Mouse (Mus musculus): ENCODE results near the gene Sco1.

Sco1 gene

DNA sequence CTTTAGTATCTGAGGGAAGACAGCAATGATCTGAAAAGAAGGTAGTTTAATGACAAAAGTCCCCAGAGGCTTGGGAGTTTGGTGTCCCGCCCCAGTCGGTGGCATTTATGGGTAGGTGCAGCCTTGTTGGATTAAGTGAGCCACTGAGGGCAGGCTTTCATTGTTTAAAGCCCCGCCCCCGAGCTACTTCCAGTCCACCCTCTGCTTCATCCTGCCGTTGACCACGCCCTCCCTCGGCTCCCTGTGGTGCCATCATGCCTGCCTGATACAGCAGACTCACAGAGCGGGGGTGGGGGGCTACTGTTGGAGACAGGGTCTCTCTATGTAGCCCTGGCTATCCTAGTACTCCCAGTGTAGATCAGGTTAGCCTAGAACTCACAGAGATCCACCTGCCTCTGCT, 9.5 kb upstream of the Sco1 start:
- no peak for DNase-seq (ENCODE audit: low spot score in 2 of 2)

DNA sequence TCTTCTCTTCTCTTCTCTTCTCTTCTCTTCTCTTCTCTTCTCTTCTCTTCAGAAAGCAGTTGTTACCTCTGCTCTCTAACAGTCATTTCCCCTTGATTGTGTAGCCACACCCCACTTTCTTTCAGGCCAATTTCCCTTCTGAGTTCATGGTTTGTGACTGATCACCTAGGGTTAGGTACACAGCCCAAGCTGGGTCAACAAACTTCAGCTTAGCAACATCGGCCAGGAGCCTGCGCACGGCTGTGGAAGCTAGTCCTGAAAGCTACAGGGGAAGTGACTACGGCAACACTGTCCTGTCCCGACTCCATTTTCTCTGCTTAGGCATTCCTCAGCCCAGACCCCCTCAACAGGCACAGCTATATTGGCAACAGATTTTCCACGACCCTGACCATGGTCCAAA, 7.5 kb upstream of the Sco1 start:
- no peak for DNase-seq (ENCODE audit: low spot score in 2 of 2)

DNA sequence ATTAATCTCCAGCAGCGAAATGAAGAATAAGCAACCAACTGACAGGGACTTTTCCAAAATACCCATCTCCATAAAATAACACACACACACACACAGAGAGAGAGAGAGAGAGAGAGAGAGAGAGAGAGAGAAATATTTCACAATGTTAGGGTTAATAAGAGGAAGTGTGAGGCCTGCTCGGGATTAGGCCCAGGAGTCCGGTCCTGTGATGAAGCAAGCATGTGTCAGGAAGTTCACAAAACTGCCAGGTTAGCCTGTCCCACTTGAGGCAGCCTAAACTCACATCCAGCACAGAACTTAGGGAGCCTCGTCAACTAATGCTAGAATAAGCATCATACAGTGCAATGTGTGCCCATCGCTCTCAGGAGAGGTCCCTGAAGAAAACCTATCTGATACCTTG, 5.3 kb upstream of the Sco1 start:
- no peak for DNase-seq (ENCODE audit: low spot score in 2 of 2)

DNA sequence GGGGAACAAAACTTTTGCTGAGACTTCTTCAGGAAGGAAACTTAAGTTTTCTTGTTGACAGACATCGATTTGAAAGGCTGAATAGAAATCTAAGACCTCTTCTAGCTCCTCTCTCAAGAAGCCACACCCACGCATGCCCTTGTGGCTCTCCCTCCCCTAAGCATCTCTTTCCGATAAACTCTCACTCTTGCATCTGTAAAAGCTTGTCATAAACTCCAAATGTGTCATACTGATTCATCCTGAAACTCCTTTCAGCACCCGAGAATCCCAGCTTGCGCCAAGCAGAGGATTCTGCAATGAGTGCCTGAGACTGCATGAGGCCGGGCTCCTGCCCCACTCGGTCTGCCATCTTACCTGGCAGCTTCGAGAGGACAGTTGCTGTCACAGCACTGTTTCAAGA, 4.0 kb upstream of the Sco1 start:
- no peak for DNase-seq (ENCODE audit: low spot score in 2 of 2)

DNA sequence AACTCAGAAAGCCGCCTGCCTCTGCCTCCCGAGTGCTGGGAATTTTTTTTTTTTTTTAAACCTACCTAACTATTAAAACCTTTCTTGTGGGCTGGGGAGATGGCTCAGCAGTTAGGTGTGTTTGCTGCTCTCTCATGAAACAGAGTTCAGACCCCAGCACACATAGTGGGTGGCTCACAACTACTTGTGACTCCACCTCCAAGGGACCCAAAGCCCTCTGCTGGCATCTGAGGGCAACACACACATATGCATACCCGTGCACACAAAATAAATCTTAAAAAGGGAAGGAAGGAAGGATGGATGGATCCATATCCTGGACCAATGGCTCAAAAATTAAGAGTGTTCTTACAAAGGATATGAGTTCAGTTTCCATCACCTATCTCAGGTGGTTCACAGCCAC, 3.2 kb upstream of the Sco1 start:
- no peak for DNase-seq (ENCODE audit: low spot score in 2 of 2)

DNA sequence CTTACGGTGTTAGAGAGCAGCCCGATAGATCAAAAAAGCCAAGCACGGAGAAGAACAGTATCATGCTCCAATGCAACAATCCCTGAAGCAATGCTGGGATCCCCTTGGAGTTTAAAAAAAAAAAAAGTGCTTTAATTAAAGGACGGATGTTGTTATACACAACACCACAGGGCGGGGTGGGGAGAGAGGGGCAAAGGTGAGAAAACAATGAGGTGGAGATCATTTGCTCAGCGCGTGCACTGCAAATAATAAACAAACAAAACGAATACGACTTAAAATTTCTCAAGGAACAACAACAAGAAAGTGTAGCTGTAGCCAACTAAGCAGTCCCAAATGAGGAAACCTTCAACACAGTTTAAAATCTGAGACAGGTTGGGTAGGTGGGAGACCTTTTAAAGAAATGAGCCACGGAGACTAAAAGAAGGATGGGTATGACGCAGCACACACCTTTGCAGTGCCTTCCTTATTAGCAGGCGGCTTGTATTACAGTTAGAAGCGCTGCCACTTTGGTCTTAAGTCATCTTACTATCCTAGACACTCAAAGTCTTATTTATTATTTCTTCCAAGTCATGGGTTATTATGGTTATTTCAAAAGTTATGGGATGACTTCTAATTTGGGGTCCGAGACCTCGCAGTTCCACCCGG, 672 bp upstream of the Sco1 start:
- DNase-seq (ENCODE audit: low spot score in 2 of 2) = no peak

DNA sequence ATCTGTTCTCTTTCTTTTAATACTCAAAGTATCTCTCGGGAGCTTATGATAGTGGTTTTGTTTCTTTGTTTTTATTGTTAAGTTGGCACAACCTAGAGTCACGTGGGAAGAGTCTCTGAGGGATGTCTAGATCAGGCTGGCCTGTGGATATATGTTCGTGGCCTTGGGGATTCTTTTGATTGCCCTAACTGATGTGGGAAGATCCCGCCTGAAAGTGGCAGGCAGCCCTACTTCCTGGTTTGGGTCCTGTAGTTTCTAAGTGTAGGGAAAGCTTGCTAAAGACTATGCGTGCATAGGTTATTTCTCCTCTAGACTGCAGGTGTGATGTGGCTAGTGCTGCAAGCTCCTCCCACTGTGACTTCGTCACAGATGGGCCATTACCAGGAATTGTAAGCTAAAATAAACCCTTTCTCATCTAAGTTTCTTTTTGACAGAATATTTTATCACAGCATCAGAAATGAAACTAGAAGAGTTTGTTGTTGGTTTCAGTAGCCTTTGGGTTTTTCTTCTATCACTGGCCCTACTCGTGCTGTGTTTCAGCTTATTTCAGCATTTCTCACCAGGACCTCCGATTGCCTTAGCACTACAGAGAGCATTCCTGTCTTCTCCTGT, 2.4 kb downstream of the Sco1 start:
- no peak for DNase-seq (ENCODE audit: low spot score in 2 of 2)

DNA sequence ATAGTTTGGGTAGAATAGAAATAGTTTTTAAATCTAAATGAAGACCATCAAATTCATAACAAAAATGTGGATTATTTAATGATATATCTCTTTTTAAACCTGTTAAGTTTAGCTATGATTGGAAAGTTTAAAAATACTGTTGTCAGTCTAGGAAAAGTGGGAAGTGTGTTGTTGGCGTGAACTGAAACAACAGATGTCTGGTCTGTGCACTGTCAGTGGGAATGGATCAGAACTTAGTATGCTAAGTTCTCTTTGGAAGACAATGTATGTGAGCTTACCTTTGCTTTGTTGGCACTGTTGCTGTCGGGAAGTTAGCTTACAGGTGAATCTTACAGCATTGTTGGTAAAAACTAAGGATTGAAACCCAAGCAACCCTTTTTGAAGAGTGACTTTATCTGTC, 8.8 kb downstream of the Sco1 start:
- DNase-seq (ENCODE audit: low spot score in 2 of 2) = no peak

DNA sequence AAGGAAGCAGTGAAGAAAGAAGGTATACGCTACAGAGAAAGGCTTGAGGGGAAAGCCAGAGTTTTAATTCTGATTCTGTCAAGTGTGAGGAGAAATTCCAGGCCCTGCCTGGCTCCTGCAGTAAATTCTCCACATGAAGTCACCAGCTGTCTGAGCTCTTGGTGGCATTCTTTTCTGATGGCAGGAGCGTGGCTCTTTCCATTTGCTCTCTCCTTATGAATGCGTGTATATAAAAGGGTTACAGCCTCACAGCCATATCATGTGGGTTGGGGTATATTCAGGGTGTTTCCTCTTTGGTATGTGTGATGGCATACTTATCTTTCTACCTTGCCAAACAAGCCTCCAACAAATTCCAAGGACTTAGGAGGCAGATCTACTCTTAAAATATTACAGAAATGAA, 10.3 kb downstream of the Sco1 start:
- DNase-seq (ENCODE audit: low spot score in 2 of 2) = peak in 1 of 2 experiments; percentile 12

DNA sequence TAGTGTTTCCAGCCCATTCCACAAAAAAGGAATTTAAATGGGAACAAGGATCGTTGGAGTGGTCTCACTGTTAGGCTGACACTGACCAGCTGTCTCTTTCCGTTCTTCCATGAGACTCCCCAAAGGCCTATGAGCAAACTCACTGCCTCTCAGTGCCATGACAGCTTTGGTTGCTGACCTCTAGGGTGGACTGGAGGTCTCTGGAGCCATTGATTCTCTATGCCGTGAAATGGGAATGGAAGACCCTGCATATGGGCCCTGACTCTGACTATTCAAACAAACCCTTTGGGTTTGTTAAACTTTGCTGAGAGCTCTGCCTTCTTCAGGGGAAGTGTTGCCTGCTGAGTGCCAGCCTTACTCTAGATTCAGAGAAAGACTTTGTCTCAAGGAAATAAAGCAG, 15.3 kb downstream of the Sco1 start:
- DNase-seq (ENCODE audit: low spot score in 2 of 2) = no peak

DNA sequence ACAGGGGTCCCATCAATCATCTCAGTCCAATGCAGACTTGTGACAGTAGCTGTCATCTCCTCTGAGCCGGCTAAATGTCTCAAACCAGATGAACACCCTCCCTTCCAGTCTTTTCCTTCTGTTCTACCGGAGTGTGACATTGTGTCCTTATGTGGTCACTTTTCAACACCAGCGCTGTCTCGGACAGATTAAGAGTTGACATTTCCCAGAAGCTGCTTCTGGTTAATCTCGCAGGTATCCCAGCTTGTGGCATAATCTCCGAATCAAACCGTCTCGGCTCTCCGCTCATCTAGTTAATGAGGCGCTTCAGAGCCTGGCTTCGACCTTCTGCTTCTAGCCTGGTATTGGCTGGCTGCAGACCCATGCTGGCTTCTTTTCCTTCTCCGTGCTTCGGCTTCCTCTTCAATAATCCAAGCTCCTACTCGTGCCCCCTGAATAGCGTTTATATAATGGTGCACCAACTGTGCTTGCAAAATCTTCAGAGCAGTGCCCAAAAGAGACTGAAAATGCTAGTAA, 20.2 kb downstream of the Sco1 start:
- DNase-seq (ENCODE audit: low spot score in 2 of 2) = no peak

DNA sequence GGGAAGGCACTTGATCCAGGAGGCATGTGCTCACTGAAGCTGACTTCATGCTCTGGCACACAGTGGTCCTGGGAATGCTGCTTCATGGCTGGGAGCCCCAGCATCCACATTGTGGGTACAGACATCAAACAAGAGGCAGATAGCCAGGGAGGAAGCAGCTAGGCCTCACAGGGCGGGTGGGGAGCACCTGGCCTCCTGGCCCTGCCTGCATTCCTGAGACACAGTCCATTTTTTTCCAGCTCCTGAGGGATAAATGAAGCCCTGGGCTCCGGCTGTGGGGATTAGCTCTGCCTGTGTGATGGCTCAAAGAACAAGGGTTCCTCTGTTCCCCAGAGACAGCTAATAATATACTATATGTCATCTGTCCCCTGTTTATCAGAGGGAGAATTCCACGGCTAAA, 22.6 kb downstream of the Sco1 start:
- DNase-seq (ENCODE audit: low spot score in 2 of 2) = no peak

DNA sequence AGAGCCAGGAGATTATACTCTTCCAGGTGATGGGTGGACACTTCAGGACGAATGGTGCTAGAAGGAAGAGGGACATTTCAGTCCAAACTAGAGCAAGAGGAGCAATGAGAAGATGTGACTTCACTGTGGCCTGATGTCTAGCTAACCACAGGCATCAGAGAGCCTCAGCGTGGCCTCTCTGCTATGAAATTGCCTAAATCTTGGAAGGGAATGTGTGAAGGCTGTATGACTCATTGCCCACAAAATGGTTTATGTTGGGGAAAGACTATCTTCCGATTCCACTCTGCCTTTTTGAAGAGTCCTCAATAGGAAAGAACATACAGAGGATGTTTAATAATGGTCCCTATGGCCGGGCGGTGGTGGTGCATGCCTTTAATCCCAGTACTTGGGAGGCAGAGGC, 24.3 kb downstream of the Sco1 start:
- DNase-seq (ENCODE audit: low spot score in 2 of 2) = no peak

DNA sequence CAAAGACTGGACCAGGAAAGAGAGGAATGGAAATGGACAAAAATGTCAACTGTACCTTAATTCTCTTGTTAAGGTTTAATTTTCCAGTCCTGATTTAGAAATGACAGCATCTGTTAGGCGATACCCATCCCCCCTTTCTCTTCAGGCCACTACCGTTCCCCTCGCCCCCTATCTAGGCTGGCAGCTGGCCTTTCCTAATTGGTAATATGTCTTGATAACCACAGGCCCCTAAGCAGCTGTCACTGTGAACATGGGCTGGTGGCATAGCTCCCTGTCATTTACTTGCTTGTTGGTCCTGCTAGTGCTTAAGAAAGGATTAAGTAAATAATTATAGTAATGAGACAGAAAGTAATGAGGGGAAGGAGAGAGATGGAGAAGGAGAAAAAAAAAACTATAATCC, 25.0 kb downstream of the Sco1 start:
- no peak for DNase-seq (ENCODE audit: low spot score in 2 of 2)

DNA sequence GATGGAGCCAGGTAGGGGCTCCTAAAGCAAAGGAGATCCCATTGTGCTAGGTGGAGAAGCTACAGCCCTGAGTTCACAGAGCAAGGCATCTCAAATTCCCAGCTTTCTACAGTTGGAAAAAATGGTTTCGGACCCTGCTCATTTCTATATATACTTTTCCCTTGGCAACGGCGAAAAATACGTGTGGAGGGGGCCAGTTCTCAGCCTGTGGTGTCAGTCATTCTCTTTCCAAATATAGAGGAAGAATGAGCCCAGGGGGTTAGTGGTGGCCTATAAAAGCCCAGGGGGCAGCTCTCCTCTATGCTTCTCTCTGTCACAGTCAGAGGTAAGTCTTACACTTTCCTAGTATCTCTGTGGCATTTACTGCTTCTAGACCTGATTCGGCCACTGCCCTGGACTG, 25.5 kb downstream of the Sco1 start, which contains the start of gene Myh3:
Myh3 (plus strand) TSS at position 301 of the 400 bp plus-strand sequence.
- DNase-seq (ENCODE audit: low spot score in 2 of 2) = no peak

DNA sequence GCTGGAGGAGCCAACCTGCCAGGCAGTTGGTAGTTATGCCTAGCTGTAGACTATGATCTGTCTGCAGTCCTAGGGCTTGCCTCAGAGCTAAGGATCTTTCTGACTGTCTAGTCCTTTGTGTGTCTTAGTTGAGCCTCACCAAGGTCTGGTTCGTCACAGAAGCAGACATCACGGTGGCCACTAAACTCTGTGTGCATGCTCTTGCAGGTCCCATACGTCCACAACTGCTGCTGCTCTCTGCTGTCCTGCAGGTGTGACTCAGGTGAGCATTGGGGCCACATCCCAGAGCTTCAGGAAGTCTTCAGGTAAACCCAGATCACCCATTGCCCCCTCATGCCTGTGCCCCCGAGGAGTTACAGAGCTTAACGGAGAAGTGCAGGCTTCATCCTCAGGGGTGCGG, 26.4 kb downstream of the Sco1 start:
- no peak for DNase-seq (ENCODE audit: low spot score in 2 of 2)

DNA sequence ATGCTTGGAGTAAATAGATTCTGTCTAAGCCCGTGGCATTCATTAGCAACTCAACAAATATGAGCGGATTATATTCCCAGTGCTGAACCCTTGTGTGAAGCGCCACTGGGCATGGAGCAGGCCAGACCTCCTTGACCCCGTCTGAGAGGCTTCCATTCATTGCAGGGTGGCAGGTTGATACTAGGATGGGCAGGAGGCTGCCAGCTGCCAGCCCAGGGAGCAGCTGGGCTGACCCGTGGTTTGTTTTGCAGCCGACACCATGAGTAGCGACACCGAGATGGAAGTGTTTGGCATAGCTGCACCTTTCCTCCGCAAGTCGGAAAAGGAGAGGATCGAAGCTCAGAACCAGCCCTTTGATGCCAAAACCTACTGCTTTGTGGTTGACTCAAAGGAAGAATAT, 27.3 kb downstream of the Sco1 start:
- DNase-seq (ENCODE audit: low spot score in 2 of 2) = no peak

DNA sequence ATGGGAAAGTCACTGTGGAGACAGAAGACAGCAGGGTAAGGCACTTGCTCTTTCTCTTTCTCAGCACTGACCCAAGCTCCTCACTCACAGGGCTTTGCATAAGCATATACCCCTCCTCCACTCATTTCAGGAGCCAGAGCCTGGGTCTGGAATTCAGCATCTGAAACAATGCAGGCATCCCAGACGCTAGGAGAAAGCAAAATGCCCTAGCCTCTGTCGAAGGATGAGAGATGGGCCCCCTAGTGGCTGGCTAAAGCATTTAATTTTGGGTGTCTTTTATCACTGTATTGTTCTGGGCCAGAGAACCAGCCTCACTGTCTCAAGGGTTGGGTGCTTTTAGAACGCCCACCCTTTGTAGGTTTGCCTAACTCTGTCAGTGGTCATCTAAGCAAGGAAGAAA, 27.7 kb downstream of the Sco1 start:
- DNase-seq (ENCODE audit: low spot score in 2 of 2) = peak; percentile 37 to 66

DNA sequence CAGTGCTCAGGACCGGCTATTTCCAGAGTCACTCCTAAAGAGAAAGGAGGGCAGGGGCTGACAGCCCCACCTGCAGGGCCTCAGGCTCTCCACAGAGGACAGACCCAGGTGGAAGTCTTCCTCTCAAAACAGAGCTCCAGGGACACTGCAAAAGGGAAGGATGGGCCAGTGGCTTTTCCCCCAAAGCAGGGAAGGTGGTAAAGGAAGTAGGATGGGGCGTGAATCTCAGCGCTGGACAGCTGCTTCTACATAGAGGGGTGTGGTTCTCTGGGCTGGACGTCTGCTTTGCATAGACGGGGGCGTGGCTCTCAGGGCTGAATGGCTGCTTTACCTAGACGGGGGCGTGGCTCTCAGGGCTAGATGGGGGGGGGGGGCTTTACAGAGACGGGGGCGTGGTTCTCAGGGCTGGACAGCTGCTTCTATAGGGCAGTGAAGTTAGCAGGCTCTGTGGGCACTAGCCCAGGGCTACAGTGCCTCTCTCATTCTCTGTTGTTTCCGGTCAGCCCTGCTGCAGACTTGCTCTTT, 28.7 kb downstream of the Sco1 start:
- DNase-seq (ENCODE audit: low spot score in 2 of 2) = no peak

DNA sequence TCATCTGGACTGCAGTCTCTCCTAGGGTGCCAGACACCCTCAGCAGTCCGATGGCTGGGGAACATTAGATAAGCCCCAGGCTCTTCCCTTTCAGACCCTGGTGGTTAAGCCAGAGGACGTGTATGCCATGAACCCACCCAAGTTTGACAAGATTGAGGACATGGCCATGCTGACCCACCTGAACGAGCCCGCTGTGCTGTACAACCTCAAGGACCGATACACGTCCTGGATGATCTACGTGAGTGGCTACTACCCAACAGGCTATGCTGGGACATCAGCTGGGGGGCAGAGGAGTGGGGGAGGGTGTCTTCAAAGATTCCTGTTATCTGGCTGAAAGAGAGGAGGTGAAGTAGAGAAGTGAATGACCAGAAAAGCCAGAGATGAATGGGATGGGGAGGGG, 29.7 kb downstream of the Sco1 start:
- no peak for DNase-seq (ENCODE audit: low spot score in 2 of 2)

DNA sequence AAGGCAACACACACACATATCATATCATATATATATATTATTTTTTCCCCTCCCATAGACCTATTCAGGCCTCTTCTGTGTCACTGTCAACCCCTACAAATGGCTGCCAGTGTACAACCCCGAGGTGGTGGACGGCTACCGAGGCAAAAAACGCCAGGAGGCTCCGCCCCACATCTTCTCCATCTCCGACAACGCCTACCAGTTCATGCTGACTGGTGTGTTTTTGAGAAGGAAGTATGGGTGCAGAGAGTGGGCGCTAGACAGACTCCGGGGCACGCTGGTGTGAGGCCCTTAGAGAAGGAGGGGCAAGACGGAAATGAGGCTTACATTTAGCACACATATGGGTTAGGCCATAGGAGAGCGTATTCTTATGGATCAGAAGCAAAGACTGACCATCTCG, 30.3 kb downstream of the Sco1 start:
- DNase-seq (ENCODE audit: low spot score in 2 of 2) = no peak

DNA sequence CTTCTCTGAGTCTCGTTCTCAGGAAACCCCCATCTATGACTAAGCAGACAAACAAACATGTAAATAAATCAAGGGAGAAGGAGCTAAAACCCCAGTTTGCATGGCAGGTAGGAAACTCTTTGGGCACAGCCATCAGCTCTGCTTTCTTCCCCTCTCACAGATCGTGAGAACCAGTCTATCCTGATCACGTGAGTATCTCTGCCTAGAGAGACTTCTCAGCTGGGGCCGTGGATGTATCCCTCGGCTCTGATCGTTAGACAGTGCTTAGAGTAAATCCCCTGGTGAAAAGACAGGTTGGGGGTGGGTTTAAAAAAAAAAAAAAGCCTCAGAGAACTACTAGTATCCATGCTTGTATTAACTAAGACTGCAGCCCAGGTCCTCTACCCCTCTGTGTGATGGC, 30.8 kb downstream of the Sco1 start:
- DNase-seq (ENCODE audit: low spot score in 2 of 2) = no peak

DNA sequence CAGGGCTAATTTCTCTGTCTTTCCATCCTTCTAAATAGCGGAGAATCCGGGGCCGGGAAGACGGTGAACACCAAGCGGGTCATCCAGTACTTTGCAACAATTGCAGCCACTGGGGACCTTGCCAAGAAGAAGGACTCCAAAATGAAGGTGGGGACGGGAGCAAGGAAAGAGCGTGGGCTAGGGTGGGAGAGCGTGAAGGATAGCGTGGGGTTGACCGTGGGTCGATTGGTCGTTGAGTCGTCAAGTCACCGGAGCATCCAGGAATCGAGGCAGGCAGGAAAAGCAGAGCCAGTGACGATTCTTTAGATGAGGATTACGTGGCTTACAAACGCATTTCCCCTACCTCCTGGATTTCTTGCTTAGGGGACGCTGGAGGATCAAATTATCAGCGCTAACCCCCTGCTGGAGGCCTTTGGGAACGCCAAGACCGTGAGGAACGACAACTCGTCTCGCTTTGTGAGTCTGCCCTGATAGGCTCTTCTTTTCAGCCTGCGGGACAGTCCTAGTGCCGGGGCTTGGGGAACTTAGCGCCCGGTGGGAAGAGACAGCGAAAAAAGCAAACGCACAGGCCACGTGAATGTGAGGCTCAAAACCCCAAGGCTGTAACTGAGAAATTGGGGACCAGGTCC, 31.4 kb downstream of the Sco1 start:
- DNase-seq (ENCODE audit: low spot score in 2 of 2) = no peak

Measured in right cerebral cortex, adult 2 months (tissue).